Mouse (Mus musculus) large intestine, adult 2 months (tissue): ENCODE data around the gene 4931406C07Rik. TPM values are rescaled to one million over a fixed set of nuclear protein-coding genes. Genes with fewer than 3 reads are reported as not detected.

Experiments
- DNase-seq: peaks from one replicate; pipeline ENCODE4 v3.0.0-alpha.2; 2012; ENCODE audit warnings: low read depth, low spot score
- WGBS: fragments of 180-500 bp; shearing (Covaris S2); methylation state at CpG from one replicate; pipeline ENCODE4 v1.1.7; 2018; 5-methylcytosine and 5-hydroxymethylcytosine counted together
- polyA plus RNA-seq: library from polyadenylated mRNA; depleted of rRNA; stranded (reverse); fragments of >200 nt; gene quantifications from 2 replicates; pipeline ENCODE4 v1.2.3, GENCODE M21; 2012

Gene 4931406C07Rik
- polyA plus RNA-seq, 1 experiment, result 22.6 TPM

DNA sequence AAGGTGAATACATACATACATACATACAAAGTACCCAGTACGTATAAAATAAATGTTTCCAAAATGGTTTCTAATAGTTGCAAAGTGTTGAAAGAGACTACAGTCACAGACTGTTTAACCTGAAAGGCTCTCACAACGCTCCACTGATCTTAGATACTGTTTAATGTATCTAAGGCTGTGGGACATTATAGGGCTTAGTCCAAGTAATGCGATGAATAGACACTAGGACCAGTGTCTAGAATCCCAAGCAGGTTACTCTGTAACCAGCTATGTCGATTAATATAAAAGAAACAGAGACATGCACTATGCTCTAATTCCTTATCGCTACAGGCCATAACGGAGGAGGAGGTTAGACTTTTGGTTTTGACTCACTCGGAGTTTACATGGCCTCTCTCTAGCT, 9.1 kb downstream of the 4931406C07Rik start:
- WGBS, result 44% methylated on average over 7 of the region's 7 CpGs
- DNase-seq, result no peak

DNA sequence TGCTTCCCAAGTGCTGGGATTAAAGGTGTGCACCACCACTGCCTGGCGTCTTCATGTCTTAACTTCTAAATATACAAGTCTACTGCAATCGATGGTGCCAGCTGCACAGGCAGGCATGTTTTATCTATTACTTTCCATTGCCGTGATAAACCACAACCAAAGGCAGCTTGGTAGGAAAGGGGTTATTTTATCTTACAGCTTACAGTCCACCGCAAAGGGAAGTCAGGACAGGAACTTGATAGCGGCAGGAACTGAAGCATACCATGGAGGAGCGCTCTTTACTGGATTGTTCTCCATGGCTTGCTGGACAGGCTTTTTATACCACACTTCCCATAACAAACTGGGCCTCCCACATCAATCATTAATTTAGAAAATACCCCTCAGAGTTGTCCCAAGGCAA, 17.0 kb downstream of the 4931406C07Rik start:
- WGBS, result 90% methylated on average over 6 of the region's 6 CpGs

DNA sequence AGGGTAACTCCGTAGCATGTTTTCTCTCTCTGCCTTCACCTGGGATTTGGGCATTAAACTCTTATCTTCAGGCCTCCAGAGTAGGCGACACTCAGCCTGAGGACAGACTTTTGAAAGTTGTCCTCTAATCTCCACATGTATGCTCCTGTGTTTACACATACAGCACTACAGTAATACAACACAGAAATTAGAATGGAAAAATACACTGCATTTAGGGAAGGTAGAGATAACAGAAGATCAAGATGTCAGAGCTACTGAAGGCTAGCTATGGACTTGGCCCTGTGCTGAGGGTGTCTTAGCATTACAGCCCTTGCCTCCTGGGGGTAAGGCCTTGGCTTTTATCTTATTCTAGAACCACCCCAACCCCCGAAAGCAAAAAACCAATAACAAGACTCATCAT, 17.8 kb downstream of the 4931406C07Rik start:
- WGBS, result 67% methylated on average over 3 of the region's 3 CpGs
- DNase-seq, result no peak

More for the DNA sequence above, 17.0 kb downstream of the 4931406C07Rik start:
- DNase-seq, result no peak

DNA sequence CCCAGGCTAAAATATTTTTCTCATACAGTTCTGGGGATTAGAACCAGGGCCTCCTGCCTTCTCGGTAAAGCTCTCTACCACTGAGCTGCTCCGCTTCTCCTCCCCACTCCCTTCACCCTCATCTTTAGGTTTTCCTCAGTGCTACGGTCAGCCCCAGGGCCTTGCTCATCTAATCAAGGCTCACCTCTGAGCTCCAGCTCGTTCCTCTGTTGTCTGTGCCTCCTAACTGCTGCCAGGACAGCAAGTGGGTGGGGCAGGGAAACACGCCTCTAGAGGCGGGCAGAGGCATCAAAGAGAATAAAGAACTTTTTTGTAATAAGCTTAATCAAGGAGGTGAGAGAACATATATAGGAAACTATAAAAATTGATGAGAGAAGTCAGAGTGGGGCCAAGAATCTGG, 18.4 kb downstream of the 4931406C07Rik start:
- WGBS, result 41% methylated on average over 6 of the region's 6 CpGs
- no peak for DNase-seq

DNA sequence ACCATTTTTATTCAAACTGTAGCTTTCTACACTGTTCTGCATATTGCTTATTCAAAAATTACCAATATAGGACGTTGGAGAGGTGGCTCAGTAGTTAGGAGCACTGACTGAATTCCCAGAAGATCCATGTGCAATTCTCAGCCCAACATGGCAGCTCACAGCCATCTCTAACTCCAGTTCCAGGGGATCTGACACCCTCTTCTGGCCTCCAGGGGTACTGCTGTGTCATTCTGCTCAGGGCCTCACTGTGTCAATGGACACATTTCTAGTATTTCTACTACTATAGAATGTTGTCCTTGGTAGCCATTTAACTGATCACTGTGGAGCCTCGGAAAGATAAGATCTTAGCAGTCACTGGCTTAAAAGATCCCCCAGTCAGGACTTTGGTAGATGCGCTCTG, 20.8 kb downstream of the 4931406C07Rik start:
- DNase-seq, result no peak
- WGBS, result 89% methylated on average over 3 of the region's 3 CpGs

DNA sequence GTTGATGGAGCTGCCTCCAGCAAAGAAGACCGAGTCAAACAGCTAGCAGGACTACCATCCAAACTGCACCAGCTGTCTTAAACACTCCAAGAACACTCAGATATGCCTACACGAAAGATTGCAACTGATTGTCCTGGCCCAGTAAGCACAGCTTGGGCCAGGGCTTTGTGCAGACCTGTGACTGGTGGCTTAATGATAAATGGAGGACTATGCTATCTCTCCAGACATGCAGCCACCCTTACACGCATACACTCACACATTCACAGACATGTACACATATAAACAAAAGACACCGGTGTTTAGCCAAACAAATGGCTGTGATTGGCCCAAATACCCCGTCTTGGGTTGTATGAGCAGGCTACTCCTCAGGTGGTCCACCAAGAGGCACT, 25.8 kb downstream of the 4931406C07Rik start:
- DNase-seq, result no peak
- WGBS, result 45% methylated on average over 5 of the region's 5 CpGs

DNA sequence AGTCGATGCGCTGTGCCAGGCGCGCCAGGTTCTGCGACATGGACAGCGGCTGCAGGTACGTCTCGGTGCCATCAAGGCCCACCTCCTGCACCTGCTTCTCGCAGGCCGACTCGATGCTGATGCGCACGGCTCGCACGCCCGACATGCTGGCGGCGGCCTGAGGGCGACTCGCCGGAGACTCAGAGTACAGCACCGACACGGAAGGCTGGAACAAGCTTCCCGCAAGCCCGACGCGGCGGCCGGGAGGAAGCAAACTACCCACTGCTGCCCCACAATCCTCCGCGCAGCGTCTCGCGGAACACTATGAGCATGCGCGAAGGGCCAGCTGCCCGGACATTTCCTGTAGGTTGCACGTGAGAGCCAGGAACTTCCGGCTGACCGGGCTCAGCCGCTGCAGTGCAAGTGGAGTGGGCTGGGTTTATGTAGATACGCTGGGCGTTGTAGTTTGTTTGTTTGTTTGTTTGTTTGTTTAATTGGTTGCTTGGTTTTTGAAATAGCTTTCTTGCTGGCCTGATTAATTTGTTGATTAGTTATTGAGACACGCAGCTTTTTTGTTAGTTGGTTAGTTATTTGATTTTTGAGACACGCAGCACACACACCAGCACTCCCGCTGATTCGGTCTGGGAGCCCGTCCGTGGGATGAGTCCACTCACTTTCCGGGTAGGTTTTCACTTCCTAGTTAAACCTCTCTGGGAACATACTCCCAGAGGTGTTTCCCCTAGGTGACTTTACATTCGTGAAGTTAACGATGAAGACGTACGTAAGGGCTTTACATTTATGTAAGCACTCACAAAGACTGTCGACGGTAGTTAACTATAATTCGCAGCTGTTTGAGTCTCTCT, 26.4 kb downstream of the 4931406C07Rik start, which contains the start of gene Med17:
Gene Med17 (minus strand): TSS at position 283 of the 842 bp plus-strand sequence.
- WGBS, result under 1% methylated on average over 57 of the region's 57 CpGs
- peak; percentile 90 for DNase-seq

DNA sequence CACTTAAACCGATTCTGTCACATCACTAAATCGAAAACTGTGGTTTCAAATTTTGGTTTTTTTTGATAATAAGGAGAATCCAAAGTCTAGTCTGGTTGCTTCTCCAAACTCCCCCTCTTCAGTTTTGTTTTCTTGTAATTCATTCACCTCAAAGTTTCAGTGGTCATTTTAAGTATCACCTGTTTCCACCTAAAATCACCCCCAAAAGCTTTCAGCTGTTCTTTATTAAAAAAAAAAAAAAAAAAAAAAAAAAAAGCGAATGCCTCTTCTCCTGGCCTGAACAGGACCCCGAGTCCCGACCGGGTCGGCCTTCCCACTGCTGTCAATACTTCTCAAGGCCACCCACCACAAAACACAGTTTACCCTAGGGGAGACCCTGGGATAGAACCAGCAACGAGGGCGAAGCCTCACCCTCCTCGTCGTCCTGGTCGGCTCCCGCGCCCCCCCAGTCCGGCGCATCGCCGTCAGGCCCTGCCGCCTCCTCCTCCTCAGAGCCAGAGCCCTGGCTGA, 27.1 kb downstream of the 4931406C07Rik start:
- DNase-seq, result no peak
- WGBS, result 6% methylated on average over 19 of the region's 19 CpGs

DNA sequence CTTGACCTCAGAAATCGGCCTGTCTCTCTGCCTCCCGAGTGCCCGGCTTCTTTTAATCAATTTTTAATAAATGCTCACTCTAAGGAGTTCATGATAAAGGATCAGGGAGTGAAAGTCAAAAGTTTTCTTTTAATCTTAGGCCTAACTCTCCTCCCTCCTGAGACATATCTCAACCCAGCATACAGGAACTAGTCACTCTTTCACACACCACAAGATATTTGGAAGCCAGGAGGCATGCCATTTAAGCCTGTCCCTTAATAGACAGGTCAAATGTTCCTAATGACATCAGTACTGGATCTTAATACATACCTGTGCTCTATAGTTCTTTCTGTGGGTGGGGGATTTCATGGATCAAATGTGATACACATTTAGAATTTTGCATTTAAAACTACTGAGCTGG, 27.9 kb downstream of the 4931406C07Rik start:
- 89% methylated on average over 3 of the region's 3 CpGs for WGBS
- no peak for DNase-seq

DNA sequence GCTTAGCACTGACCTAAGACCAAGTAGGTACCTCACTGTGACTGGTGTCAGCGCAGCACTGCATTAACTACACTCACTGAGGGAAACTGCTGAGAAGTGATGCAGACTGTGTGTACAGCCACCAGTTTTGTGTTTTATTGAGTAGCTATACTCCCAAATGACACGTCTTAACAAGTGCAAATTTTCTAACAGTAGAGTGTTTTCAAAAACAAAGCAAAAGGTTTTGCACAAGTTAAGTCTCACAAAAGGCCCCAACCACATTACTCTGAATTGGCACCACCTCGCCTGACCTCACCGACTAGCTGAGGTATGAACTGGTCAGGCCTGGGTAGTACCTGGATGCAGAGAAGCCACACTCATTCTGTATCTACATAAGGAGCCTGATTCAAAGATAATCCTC, 29.4 kb downstream of the 4931406C07Rik start:
- no peak for DNase-seq
- WGBS, result 88% methylated on average over 4 of the region's 4 CpGs

DNA sequence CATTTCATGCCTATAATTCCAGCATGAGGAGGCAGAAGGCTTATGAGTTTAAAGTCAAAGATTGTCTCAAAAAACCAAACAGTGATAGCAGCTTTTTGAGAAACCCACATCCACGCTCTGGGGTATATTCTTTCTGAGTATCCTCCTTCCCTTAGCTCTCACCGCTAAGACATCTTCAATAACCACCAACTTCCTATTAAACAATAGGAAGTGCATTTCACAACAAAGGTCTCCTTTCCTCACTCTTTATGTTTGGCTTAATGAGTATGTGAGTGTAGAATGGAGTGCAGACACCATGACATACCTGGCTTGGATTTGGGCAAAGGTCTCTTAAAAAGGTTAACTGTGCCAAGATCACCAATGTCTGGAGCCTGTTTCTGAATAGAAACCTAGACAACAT, 32.3 kb downstream of the 4931406C07Rik start:
- 86% methylated on average over 2 of the region's 2 CpGs for WGBS

DNA sequence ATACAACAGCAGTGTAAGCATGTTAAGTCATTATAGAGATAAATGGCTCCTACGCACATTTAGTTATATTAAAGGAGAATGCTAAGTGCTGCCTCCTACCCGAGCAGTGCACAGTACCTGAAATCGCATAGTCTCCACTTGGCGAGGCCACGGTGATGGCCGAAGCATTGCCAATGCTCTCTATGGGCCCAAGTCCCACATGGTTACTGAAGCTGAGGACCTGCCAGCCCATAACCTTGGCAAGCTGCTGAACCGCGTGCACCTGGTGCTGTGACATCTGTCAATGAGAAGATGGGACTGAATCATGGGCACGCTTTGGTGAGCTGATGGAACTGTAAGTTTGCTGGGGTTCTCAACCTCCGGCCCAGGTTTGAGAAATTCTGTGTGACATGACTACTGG, 42.8 kb downstream of the 4931406C07Rik start:
- no peak for DNase-seq
- WGBS, result 95% methylated on average over 10 of the region's 10 CpGs

More for the DNA sequence above, 32.3 kb downstream of the 4931406C07Rik start:
- DNase-seq, result no peak

DNA sequence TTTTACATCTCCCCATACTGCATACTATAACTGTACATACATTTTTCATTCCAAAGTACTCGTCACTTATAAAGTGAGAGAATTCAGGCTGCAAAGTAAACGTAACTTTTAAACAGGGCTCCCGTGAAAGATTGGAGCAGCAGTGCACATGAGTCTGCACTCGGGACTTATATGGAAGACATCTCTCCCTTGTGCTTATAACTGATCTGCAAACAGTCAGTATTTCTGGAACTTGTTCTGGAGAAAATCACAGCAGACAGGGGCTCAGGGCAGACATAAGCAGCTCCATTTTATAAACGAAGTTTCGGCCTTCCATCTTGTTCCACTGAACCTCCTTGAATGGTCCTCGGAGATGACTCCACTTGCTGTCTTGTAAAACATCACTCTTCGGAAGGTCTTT, 44.3 kb downstream of the 4931406C07Rik start:
- no peak for DNase-seq
- 76% methylated on average over 8 of the region's 8 CpGs for WGBS

DNA sequence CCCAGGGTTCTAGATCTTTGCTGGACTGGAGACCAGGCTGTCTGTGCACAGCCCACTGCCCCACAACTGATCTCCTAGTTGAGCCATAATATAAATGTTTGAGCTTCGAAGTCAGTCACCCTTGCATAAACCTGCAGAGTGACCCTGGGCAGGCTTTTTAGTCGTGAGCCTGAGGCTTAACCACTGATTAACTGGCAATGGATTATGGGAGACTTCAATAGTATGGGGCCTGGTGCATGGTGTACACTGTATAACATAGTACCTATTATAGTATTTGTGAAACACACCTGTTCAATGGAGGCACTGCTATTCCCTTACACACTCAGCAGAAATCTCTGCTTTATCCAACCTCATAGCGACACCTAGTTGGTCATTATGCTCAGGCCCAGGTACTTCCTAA, 50.0 kb downstream of the 4931406C07Rik start:
- DNase-seq, result no peak
- 74% methylated on average over 3 of the region's 3 CpGs for WGBS

DNA sequence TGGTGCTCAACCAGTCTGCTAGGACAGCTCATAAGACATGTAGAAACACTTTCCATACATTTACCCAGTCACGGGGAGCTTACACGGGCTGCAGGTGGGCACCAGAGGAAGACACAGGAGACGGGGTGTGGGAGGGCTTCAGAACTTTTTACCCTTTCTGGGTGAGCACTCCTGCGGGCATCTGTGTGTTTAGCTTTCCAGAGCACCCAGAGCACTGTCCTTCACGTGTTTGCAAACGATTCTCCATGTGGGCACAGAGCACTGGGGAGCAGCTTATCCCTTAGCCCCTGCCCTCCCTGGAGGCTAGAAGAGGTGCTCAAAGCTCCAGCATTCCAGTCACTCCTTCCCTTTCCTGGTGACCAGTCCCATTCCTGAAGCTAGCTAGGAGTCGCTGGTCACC, 51.7 kb downstream of the 4931406C07Rik start:
- DNase-seq, result no peak
- WGBS, result 88% methylated on average over 7 of the region's 7 CpGs

DNA sequence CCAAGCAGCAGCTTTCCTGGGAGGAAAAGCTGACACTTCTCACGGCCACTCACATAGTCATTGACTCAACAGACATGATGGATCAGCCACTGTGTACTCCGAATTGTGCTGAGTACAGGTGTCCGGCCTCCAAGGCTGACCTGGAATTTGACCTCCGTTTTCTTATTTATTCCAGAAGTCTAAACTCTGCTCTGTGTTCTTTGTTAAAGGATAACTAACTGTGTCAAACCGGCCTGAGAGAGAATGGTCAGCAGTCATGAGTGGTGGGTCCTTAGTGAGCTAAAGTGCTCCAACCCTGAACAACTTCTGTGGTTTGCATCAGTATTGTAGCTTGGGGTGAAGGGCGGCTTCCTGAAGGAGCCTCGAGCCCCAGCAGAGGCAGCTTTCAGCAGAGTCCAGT, 54.1 kb downstream of the 4931406C07Rik start:
- 84% methylated on average over 7 of the region's 7 CpGs for WGBS
- DNase-seq, result no peak

DNA sequence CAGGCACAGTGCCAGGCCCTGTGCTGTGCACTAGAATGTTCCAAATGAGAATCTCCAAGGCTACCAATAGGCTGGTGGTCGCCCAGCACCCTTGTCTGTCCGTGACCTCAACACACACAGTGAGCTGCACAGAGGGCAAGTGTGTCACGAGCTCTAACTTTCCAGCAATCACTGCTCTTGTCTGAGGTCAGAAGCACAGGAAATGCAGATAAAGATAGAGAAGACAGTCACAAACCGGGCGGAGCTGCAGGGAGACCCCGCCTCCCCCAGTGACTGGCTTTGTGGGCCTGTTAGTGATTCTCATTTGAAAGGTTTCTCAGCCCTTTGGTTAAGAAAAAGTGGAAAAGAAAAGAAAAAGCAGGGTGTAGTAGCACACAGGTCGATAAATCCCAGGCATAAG, 55.9 kb downstream of the 4931406C07Rik start:
- WGBS, result 39% methylated on average over 7 of the region's 7 CpGs
- no peak for DNase-seq

DNA sequence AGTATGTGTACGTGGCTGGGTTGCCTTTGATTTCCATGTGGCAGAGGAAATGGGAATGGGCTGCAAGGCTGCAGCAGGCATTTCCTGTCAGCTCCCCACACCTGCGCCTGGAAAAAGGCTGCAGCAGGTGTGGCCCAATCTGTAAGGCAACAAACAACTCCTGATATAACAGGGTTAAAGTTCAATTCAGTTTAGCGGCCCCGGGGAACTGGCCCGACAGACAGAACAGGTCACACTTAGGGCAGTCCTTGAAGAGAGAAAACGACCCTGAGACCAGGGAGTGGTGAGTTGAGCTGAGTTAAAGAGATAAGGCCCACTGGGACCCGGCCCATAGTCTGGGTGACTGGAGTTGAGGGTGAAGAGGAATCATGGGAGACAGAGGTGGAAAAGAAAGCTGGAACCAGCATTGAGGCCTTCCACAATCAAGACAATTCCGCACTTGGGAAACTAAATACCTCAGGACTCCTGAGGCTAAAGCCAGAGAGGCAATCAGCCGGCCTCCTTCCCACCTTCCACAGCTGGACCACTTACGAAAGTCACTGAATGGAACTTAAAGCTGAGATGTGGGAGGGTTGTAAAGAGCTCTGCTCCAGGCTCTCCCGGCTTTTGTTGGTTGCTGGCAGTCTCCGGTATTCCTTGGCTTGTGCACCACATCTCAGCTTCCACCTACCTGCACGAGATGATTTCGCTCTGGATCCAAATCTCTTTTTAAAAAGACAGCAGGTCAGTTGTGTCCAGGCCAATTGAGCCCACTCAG, 60.8 kb downstream of the 4931406C07Rik start:
- DNase-seq, result no peak
- 30% methylated on average over 14 of the region's 14 CpGs for WGBS

DNA sequence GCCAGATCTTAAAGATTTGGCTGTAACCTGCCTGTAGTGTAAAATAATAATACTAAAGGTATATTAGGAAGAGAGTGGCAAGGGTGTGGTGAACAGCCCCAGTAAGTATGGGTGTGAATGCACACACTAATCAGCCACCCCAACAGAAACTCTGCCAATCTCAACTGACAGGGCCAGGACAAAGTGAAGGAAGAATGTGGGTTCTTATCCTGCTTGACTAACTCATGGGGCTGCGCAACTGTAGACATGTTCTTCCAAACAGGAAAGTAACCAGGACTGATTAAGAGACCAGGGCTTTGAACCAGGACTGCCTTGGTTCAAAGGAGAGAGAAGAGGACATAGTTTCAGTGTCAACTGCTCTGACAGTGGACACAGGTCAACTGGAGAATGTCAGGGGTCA, 64.1 kb downstream of the 4931406C07Rik start:
- DNase-seq, result no peak

DNA sequence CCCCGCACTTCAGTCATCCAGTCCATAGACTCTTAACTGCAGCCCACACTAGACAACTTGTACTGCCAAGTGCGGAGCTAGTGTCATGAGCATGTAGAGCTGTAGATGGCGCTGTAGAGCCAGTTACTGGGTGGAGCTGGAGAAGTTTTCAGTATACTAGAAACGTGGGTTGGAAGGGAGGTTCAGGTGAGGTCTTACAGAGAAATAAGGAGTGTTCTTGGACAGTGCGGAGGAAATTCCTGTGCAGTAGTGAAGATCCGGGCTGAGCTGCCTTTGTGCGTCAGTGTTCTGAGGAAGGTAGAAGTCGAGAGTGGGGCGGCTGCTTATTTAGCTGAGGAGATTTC, 64.7 kb downstream of the 4931406C07Rik start:
- DNase-seq, result peak; percentile 90
- 19% methylated on average over 9 of the region's 9 CpGs for WGBS

More for the DNA sequence above, 64.1 kb downstream of the 4931406C07Rik start:
- 50% methylated on average over 1 of the region's 1 CpGs for WGBS
